14 mouse cellular contexts compared by ENCODE assay signal in the genomic region with DNA sequence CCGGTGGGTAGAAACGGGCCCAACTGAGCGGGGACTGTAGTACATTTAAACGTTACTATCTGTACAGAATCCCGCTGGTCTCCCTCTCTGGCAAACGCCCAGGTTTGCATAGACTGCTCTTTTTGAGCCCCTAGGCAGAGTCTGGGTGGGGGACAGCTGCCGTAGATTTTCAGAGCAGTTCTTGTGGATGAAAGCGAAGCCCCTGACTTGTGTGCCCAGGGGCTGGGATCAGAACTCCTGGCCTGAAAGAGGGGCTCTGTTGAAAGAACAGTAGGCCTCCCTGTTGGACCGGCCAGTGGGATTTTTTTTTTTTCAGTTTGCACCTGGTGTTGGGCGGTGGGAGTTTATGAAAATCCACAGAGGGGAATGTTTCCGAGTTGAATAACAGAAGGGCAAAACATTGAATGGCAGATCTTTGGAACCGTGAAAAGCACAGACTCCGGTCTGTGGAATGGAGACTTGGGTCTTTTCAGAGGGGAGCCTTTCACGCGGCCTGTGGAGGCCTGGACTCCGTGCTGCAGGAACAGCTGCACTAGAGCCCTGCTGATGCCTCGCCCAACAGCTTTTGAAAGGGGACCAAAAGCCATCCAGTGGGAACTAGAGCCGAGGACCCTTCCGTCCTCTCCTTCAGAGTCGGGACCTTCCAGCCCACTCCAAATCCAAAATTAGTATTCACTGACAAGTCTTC.
A peak's percentile ranks its signal among the peaks of the same experiment; 100 is the strongest.
DNase-seq lines count a peak whose midpoint lies in the region; ATAC-seq and TF ChIP-seq lines count a peak whose summit lies in the region.
"Had no signal": no experiment of that assay in that cellular context is flagged by ENCODE, and none has a peak within 500 bp of the region (broad histone marks: within the 10 kb centered on the region; RNA-seq: fewer than 3 reads in every experiment).

No protein-coding gene starts in this region.

- H3K9me3 ChIP-seq in kidney, postnatal 0 days (replicated peaks; ENCODE audit: low read length) = no peaks in the 10 kb centered on the region

- H3K27me3 ChIP-seq in kidney, postnatal 0 days (ENCODE audit: insufficient read depth, low read length) = no peaks in the 10 kb centered on the region

- no peak overlapping the region for H3K9ac ChIP-seq in kidney, postnatal 0 days (ENCODE audit: low read depth, low read length)

- no peaks in the 10 kb centered on the region for H3K36me3 ChIP-seq in kidney, postnatal 0 days (ENCODE audit: insufficient read depth, low read length)

- H3K27ac ChIP-seq in kidney, postnatal 0 days = no peak overlapping the region

- 83% methylated on average over 20 of the region's 20 CpGs for WGBS in kidney, postnatal 0 days

- DNase-seq in cerebellum, postnatal 14 days = peak; percentile 34 to 35
- no peak for DNase-seq in cerebellum, adult 8-10 months
- DNase-seq in kidney, postnatal 0 days (ENCODE audit: low spot score) = peak; percentile 4
- DNase-seq in kidney, adult 11 months = no peak
- peak; percentile 49 for DNase-seq in right cerebral cortex, postnatal 4 days
- no peak for DNase-seq in right cerebral cortex, postnatal 25 days
- no peak for DNase-seq in MN1 (ENCODE audit: low spot score)
- no peak for DNase-seq in lung, postnatal 10 days
- DNase-seq: cerebellum, adult 18-20 months; gastrocnemius, postnatal 10 days; lung, postnatal 14 days; thymus, adult 18-20 months had no signal

- no peak for ATAC-seq in kidney, postnatal 0 days (replicated peaks; ENCODE audit: low FRiP score, low read depth)
- ATAC-seq: intestine, embryonic 16.5 days had no signal

- no peak overlapping the region for H3K4me3 ChIP-seq in kidney, postnatal 0 days (replicated peaks; ENCODE audit: low read depth, low read length)

- H3K4me2 ChIP-seq in kidney, postnatal 0 days (ENCODE audit: low read length) = no peak overlapping the region
- H3K4me2 ChIP-seq: liver, embryonic 11.5 days had no signal

- H3K4me1 ChIP-seq in kidney, postnatal 0 days (replicated peaks; ENCODE audit: insufficient read depth, low read length) = no peaks in the 10 kb centered on the region

- no peak for TF ChIP-seq CTCF in kidney, postnatal 0 days (IDR thresholded peaks at IDR 0.05; ENCODE audit: low read depth)

Comparison
In these comparisons a context has a peak if more than half of its experiments do, and no peak if none do; other contexts are left out.
1. DNase-seq: peak in cerebellum, postnatal 14 days (2 of 2), kidney, postnatal 0 days (single experiment) and right cerebral cortex, postnatal 4 days (single experiment); none in cerebellum, adult 8-10 months (single experiment), kidney, adult 11 months (single experiment), right cerebral cortex, postnatal 25 days (single experiment), MN1 (single experiment) and lung, postnatal 10 days (single experiment).